Mouse (Mus musculus): ENCODE data around the gene Hdgfl1. TPM values are rescaled to one million over a fixed set of nuclear protein-coding genes. Genes with fewer than 3 reads are reported as not detected.

The Hdgfl1 gene
- total RNA-seq (2014; fragmentation: Nextera tagmentation): not detected in 2 replicates
- not detected in 2 replicates for total RNA-seq (2017)

DNA sequence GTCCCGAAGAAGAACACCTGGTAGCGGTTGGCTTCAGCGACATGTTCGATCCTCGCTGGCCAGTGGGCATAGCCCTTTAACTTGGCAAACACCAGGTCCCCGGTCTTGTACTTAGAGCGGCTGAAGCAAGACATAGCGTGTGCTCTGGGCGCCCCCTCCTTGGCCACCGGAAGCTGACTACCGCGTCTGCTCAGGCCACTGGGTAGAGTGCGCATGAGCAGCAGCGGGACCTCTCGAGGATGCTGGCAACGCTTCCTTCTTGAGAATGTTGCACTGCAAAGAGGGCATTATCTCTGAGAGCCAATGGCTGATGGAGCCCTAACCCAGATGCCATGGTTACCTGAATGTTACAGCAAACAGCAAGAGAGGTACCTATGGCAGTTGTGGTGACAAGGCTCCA, at the start of gene Hdgfl1:
Hdgfl1 (minus strand) TSS at position 211 of the 400 bp plus-strand sequence.
- ATAC-seq (replicated peaks; ENCODE audit: poor library complexity, severe bottlenecking): no peak

- ATAC-seq (replicated peaks; ENCODE audit: poor library complexity, severe bottlenecking): no peak
Observed at GRCm38 (mm10) chr13:26795460-26795859, 25.5 kb upstream of the Hdgfl1 start.

DNA sequence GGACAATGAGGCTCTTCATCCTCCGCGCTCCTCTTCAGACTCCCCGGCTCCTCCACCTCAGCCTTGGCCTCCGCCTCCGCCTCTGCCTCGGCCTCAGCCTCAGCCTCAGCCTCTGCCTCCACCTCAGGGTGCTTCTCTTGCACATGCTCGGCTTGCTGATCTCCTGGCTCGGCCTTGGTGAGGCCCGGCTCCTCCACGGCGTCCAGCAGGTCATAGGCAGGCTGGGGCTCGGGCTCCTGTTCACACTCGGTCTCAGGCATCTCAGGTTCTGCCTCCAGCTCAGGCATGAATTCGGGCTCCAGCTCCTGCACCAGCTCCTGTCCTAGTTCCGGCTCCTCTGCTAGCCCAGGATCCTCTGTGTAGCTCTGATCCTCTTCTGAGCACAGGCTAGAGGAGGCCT, 541 bp downstream of the Hdgfl1 start:
- no peak for ATAC-seq (replicated peaks; ENCODE audit: poor library complexity, severe bottlenecking)

DNA sequence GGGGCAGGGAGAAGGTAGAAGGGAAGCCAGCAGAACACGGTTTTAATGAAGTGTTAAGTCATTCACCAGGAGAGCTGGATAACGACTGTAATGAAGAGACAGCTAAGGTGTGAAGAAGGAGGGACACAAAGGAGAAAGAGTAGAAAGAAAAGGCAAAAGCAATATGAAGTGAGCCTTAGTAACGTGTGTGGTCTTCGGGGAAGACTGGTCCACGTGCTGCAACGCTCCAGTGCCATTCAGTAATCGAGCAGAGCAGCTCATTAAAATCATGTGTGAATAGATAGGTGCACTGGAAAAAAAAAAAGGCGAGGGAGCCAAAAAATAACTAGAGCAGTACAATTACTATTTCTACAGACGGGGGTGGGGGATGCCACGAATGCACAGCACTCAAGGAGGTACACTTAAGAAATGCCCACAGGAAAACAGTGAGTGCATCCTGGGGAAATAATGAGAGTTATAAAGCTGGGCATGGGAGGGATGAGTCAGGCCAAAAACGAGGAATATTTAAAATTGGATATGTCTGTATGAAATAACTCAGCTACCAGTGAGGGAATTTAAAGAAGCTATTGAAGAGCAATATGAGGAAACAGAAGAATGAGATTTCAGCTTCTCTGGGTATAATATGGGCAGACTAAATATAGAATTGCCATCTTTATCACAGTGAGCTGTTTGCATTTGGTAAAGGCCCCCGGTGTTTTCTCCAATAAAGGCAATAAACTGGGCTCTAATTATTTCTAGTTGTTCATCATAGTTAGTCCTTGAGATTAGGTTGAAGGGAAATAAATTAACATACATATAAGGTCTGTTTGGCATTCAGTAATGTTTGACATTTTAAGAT, 7.8 kb downstream of the Hdgfl1 start:
- ATAC-seq (replicated peaks; ENCODE audit: poor library complexity, severe bottlenecking): no peak

- ATAC-seq (replicated peaks; ENCODE audit: poor library complexity, severe bottlenecking): no peak
Observed at GRCm38 (mm10) chr13:26752863-26753262, 17.1 kb downstream of the Hdgfl1 start.

DNA sequence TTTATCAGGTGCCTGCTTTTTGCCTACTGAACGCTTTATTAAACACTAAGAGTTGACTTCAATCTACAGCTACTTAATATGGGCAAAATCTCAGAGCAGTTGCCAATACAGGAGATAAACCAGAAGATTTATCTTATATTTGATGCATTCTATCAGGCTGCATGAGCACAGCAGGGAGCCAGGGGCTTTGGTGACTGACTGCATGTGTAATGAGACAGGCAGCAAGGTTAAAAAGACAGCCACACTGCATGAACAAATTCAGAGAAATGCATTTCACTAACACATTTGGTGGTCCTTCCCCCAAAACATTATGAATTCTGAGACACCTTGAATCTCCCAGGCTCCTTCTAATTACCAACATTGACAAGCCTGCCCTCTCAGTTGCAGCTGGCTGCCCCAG, 17.6 kb downstream of the Hdgfl1 start:
- ATAC-seq (replicated peaks; ENCODE audit: poor library complexity, severe bottlenecking): no peak

DNA sequence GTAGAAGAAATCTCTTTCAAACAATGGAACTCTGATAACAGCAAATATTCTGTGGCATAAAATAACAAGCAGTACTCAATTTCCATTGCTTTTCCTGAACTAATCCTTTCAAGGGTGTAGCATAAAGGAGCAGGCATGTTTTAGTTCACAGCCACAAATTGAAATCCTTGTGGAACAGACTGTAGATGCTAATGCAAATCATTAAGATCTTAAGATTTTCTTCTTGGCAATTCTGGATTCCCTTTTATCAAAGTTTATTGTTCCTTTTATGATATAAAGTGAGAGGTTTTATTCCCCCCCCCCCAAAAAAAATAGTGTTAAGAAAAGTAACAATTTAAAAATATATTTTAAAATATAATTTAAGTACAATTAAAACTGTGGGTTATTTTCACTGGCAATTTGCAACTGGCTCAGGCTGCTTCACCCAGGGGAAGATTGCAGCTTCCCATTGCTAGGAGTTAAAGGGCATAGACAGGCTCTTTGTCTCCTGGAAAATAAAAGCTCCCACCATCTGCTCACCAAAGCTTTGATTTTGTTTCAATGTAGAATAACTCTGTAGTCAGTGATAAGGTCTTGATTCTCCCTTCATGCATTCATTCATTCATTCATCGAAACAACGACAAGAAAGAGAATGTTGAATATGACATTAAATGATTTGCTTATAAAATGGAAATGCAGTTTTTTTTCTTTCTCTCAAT, 24.1 kb downstream of the Hdgfl1 start:
- ATAC-seq (replicated peaks; ENCODE audit: poor library complexity, severe bottlenecking): no peak

GRCm38 (mm10) chr13:26745059-26745759, 24.8 kb downstream of the Hdgfl1 start:
- no peak for ATAC-seq (replicated peaks; ENCODE audit: poor library complexity, severe bottlenecking)

DNA sequence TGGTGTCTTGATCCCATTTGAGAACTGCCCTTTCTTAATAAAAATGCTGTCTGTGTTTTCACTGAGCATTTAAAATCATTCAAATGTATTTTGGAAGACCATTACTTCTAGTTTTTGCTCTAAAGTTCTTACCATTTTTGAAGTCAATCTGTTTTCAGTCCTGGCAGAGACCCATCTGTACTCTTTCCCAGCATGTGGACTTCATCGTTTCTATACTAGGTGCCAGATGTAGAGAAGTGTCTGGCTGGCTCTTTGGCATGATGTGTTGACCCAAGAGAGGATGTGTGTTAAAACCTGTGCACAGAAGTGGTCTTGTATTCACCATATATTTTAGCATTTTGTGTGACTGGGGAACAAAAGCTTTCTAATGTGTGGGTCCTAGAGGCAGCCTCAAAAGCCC, 25.9 kb downstream of the Hdgfl1 start:
- no peak for ATAC-seq (replicated peaks; ENCODE audit: poor library complexity, severe bottlenecking)

- no peak for ATAC-seq (replicated peaks; ENCODE audit: poor library complexity, severe bottlenecking)
Observed at GRCm38 (mm10) chr13:26734981-26735380, 35.0 kb downstream of the Hdgfl1 start.

DNA sequence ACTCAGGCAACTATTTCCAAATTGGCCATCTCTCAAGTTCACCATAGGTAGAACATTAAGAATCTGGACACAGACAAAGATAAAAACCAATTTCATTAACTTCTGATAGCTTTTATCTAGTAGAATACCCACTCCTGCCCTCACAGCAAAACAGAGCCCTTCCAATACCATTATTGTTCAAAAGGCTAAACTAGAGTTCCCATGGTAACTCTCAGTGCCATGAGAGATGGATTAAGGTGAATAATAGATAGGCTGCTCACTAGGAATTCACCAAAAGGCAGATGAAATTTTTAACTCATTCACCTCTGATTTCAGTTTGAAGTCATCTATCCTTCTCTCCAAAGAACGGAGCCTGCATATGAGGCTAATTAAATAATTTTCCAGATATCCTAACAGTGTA, 45.7 kb downstream of the Hdgfl1 start:
- no peak for ATAC-seq (replicated peaks; ENCODE audit: poor library complexity, severe bottlenecking)

DNA sequence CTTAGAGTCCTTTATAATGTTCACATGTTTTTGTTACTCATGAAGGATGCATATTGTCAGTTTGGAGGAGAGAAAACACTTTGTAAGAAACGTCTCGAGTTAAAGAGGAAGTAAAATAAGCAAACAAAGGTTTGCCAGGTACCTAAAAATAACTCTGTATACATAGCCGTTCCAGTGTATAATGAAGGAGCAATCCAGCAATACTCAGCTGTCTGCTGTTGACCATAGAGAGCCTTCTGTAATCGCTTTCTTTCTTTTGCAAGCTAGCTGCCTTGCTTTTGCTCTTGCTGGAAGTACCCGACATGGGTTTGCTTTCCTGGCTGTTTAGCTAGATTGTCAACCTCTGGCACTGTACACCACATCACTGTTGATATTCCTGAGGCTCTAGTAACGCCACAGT, 48.6 kb downstream of the Hdgfl1 start:
- no peak for ATAC-seq (replicated peaks; ENCODE audit: poor library complexity, severe bottlenecking)

- no peak for ATAC-seq (replicated peaks; ENCODE audit: poor library complexity, severe bottlenecking)
Observed at GRCm38 (mm10) chr13:26720917-26721316, 49.0 kb downstream of the Hdgfl1 start.

- no peak for ATAC-seq (replicated peaks; ENCODE audit: poor library complexity, severe bottlenecking)
Observed at GRCm38 (mm10) chr13:26719146-26719715, 50.7 kb downstream of the Hdgfl1 start.

All from granulocyte monocyte progenitor cell, adult 5-6 weeks (primary cell).